Mouse (Mus musculus): ENCODE measurements around the gene Pex16. TPM values are rescaled to one million over a fixed set of nuclear protein-coding genes. Genes with fewer than 3 reads are reported as not detected.
"Not testable (repeated sequence)": the region's sequence is repeated elsewhere in the genome, so short reads cannot be mapped to it uniquely, and the experiment has no call there.

Pex16 gene
- polyA plus RNA-seq, 1 experiment from 2014 or later: 14.2 TPM

DNA sequence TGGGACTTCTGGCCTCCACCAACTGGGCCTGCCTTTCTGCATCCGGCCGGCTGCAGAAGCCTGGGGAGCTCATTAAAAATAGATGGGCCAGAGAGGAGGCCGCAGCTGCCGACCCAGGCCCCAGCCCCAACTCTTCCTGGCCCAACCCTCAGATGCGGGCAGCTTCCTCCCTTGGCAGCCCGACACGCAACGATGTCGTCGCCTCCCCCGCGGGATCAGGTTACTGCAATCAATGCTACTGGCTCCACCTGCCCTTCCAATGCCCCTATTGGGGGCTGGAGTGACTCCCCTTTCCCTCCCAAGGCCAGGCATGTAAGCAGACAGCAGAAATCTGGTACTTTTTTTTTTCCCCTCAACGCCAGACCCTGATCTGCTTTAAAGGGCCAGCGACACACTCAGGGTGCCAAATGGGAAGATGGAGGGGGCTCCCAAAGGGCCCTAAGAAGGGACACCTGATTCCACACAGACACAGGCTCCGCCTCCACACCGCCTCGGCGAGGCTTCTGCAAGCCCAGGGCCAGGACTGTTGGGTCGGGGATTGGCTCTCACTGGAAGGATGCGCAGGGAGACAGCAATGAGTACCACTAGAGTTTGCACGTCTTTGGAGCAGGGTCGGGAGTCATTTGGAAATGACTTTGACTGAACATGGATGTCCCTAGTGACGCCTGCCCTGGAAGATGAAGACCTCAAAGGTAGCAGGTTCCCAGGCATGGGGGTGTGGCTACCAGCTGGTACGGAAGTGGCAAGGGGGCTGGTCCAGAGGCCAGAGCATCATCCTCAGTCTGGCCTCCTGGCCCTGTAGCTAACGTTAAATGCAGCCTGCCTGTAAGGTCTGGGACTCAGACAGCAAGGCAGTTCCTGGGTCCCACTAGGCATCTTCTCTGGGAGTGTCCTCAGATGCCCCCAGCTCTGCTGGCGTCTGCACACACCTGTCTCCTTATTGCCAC is 18.1 kb downstream of the Pex16 start:
- peak; percentile 90 for DNase-seq (ENCODE audit: low spot score)
- Histone ChIP-seq H3K4me2 (ENCODE audit: low read depth, severe bottlenecking) (peak overlapping the region; percentile 86), H3K36me3 (ENCODE audit: control insufficient read depth, insufficient read depth, low read length) (no peaks in the 10 kb centered on the region; the same call in 1 of the 2 replicates), H3K4me1 (ENCODE audit: control insufficient read depth, insufficient read depth, low read length) (peaks cover 39% of the 10 kb centered on the region), H3K9me3 (ENCODE audit: control insufficient read depth, low read length) (no peaks in the 10 kb centered on the region), H3K27me3 (ENCODE audit: control insufficient read depth, insufficient read depth, low read length) (no peaks in the 10 kb centered on the region; the same call in 1 of the 2 replicates), H3K27ac (replicated peaks; ENCODE audit: low read depth, low read length) (peak overlapping the region; percentile 84), H3K4me3 (ENCODE audit: low read depth, low read length) (peak overlapping the region; percentile 47), H3K9ac (ENCODE audit: low read length) (peak overlapping the region; percentile 59)
- peak; percentile 16 for ATAC-seq (ENCODE audit: insufficient number of reproducible peaks, low FRiP score, low TSS enrichment, low read depth)
- WGBS: 1% methylated on average over 26 of the region's 26 CpGs

- H3K27ac ChIP-seq (replicated peaks; ENCODE audit: low read depth, low read length): no peak overlapping the region
- ATAC-seq (ENCODE audit: insufficient number of reproducible peaks, low FRiP score, low TSS enrichment, low read depth) (no peak), DNase-seq (ENCODE audit: low spot score) (no peak)
- H3K9ac ChIP-seq (ENCODE audit: low read length): no peak overlapping the region
- no peaks in the 10 kb centered on the region for H3K36me3 ChIP-seq (ENCODE audit: control insufficient read depth, insufficient read depth, low read length)
- H3K4me2 ChIP-seq (ENCODE audit: low read depth, severe bottlenecking): no peak overlapping the region
- 84% methylated on average over 3 of the region's 3 CpGs for WGBS
- 0 out of 2 replicates have a peak, but pooled peaks cover 3% of the 10 kb centered on the region for H3K27me3 ChIP-seq (ENCODE audit: control insufficient read depth, insufficient read depth, low read length)
- H3K9me3 ChIP-seq (ENCODE audit: control insufficient read depth, low read length): no peaks in the 10 kb centered on the region
- H3K4me3 ChIP-seq (ENCODE audit: low read depth, low read length): no peak overlapping the region
- H3K4me1 ChIP-seq (ENCODE audit: control insufficient read depth, insufficient read depth, low read length): peaks cover 24% of the 10 kb centered on the region
Measured at GRCm38 (mm10) chr2:92395535-92395934, 21.1 kb downstream of the Pex16 start.

DNA sequence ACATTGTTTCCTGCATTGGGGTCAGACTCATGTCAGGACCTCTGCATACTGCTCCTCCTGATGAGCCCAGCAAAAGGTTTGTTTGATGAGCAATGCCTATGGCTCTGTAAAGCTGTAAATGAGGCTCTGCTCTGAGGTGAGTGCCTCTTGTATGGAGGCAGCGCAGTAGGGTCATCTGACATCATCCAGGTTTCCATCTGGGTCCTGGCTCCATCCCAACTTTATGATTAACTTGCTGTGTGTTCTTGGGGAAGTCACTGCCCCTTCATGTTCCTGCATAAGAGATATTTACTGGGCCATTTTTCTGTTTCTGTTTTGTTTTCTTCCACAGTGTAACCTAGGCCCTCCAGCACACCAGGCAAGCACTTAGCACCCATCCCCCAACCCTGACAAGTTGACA is 23.0 kb downstream of the Pex16 start:
- Histone ChIP-seq H3K4me1 (ENCODE audit: control insufficient read depth, insufficient read depth, low read length) (peaks cover 15% of the 10 kb centered on the region), H3K4me3 (ENCODE audit: low read depth, low read length) (no peak overlapping the region), H3K9ac (ENCODE audit: low read length) (no peak overlapping the region), H3K9me3 (ENCODE audit: control insufficient read depth, low read length) (no peaks in the 10 kb centered on the region), H3K27me3 (ENCODE audit: control insufficient read depth, insufficient read depth, low read length) (0 out of 2 replicates have a peak, but pooled peaks cover 6% of the 10 kb centered on the region), H3K4me2 (ENCODE audit: low read depth, severe bottlenecking) (no peak overlapping the region), H3K27ac (replicated peaks; ENCODE audit: low read depth, low read length) (no peak overlapping the region), H3K36me3 (ENCODE audit: control insufficient read depth, insufficient read depth, low read length) (no peaks in the 10 kb centered on the region)
- ATAC-seq (ENCODE audit: insufficient number of reproducible peaks, low FRiP score, low TSS enrichment, low read depth) (no peak), DNase-seq (ENCODE audit: low spot score) (no peak)
- 57% methylated on average over 1 of the region's 1 CpGs for WGBS

- H3K36me3 ChIP-seq (ENCODE audit: control insufficient read depth, insufficient read depth, low read length); H3K27me3 ChIP-seq (ENCODE audit: control insufficient read depth, insufficient read depth, low read length); H3K4me1 ChIP-seq (ENCODE audit: control insufficient read depth, insufficient read depth, low read length); DNase-seq (ENCODE audit: low spot score); H3K9me3 ChIP-seq (ENCODE audit: control insufficient read depth, low read length); ATAC-seq (ENCODE audit: insufficient number of reproducible peaks, low FRiP score, low TSS enrichment, low read depth); H3K4me3 ChIP-seq (ENCODE audit: low read depth, low read length); H3K9ac ChIP-seq (ENCODE audit: low read length); H3K27ac ChIP-seq (replicated peaks; ENCODE audit: low read depth, low read length); H3K4me2 ChIP-seq (ENCODE audit: low read depth, severe bottlenecking): not testable (repeated sequence)
- WGBS: 77% methylated on average over 4 of the region's 4 CpGs
Measured at GRCm38 (mm10) chr2:92399877-92400276, 25.4 kb downstream of the Pex16 start.

DNA sequence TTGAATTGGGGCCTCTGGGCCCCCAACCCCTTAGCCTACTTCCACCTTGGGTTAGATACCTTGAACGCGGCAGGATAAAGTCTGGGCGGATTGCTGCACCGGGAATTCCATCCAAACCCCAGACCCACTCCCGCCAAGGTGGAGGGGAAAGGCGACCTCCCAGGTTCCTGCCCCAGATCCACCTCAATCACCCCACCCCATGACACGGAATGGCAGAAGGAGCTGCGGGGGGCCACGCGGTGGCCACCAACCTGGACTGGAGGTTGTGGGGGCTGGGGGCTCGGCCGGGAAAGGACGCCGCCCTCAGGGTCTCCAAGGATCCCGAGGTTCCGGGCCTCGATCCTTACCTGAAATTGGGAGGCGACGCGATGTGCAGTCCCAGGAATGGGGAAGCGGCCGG is 26.2 kb downstream of the Pex16 start:
- Histone ChIP-seq H3K4me3 (ENCODE audit: low read depth, low read length) (peak overlapping the region; percentile 52), H3K27ac (replicated peaks; ENCODE audit: low read depth, low read length) (no peak overlapping the region), H3K4me2 (ENCODE audit: low read depth, severe bottlenecking) (peak overlapping the region; percentile 92), H3K36me3 (ENCODE audit: control insufficient read depth, insufficient read depth, low read length) (peaks cover 7% of the 10 kb centered on the region; the same call in 1 of the 2 replicates), H3K27me3 (ENCODE audit: control insufficient read depth, insufficient read depth, low read length) (0 out of 2 replicates have a peak, but pooled peaks cover 6% of the 10 kb centered on the region), H3K9me3 (ENCODE audit: control insufficient read depth, low read length) (no peaks in the 10 kb centered on the region), H3K4me1 (ENCODE audit: control insufficient read depth, insufficient read depth, low read length) (peaks cover 7% of the 10 kb centered on the region), H3K9ac (ENCODE audit: low read length) (peak overlapping the region; percentile 52; the same call in 1 of the 2 replicates)
- DNase-seq (ENCODE audit: low spot score) (no peak), ATAC-seq (ENCODE audit: insufficient number of reproducible peaks, low FRiP score, low TSS enrichment, low read depth) (no peak)
- 4% methylated on average over 20 of the region's 22 CpGs for WGBS

DNA sequence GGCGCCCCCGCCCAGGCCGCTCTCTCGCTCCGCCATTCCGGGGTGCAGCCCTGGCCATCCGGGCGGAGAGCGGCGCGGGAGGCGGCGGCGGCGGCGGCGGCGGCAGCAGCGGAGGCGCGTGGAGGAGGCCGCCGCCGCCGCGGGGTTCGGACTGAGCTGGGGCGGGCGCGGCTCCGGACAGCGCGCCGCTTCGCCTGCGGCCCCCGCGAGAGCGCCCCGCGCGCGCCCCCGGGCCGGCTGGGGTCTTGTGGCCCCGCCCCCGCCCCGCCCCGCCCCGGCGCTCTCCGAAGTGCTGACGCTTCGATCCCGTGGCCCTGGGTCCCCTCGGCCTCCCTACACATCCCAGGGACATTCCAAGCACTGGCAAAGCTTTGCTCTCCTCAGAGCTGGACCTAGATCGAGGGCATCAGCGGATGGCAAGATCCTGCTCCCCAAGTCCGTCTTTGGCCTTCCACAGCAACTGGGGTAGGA is 26.6 kb downstream of the Pex16 start, which contains the start of gene Mapk8ip1:
TSS of gene Mapk8ip1 (minus strand) at position 173 of the 471 bp plus-strand sequence.
- under 1% methylated on average over 30 of the region's 59 CpGs for WGBS
- Histone ChIP-seq H3K4me1 (ENCODE audit: control insufficient read depth, insufficient read depth, low read length) (peaks cover 7% of the 10 kb centered on the region), H3K27ac (replicated peaks; ENCODE audit: low read depth, low read length) (no peak within 1 kb of the TSS)

GRCm38 (mm10) chr2:92402591-92403326 is 28.3 kb downstream of the Pex16 start:
- no peak overlapping the region for H3K27ac ChIP-seq (replicated peaks; ENCODE audit: low read depth, low read length)
- WGBS: 70% methylated on average over 4 of the region's 4 CpGs
- H3K9me3 ChIP-seq (ENCODE audit: control insufficient read depth, low read length): no peaks in the 10 kb centered on the region
- H3K27me3 ChIP-seq (ENCODE audit: control insufficient read depth, insufficient read depth, low read length): 0 out of 2 replicates have a peak, but pooled peaks cover 6% of the 10 kb centered on the region
- no peak overlapping the region for H3K4me2 ChIP-seq (ENCODE audit: low read depth, severe bottlenecking)
- no peak overlapping the region for H3K4me3 ChIP-seq (ENCODE audit: low read depth, low read length)
- DNase-seq (ENCODE audit: low spot score) (no peak), ATAC-seq (ENCODE audit: insufficient number of reproducible peaks, low FRiP score, low TSS enrichment, low read depth) (no peak)
- H3K36me3 ChIP-seq (ENCODE audit: control insufficient read depth, insufficient read depth, low read length): peaks cover 10% of the 10 kb centered on the region; the same call in 1 of the 2 replicates
- peaks cover 7% of the 10 kb centered on the region for H3K4me1 ChIP-seq (ENCODE audit: control insufficient read depth, insufficient read depth, low read length)
- H3K9ac ChIP-seq (ENCODE audit: low read length): no peak overlapping the region

More for the DNA sequence above, 26.6 kb downstream of the Pex16 start, which contains the start of gene Mapk8ip1:
- H3K4me3 ChIP-seq (ENCODE audit: low read depth, low read length): peak within 1 kb of the TSS; percentile 52
- peak within 1 kb of the TSS; percentile 52; the same call in 1 of the 2 replicates for H3K9ac ChIP-seq (ENCODE audit: low read length)
- ATAC-seq (ENCODE audit: insufficient number of reproducible peaks, low FRiP score, low TSS enrichment, low read depth) (peak; percentile 38; the same call in 1 of the 2 replicates), DNase-seq (ENCODE audit: low spot score) (peak; percentile 54)
- no peaks in the 10 kb centered on the region for H3K9me3 ChIP-seq (ENCODE audit: control insufficient read depth, low read length)
- peaks cover 7% of the 10 kb centered on the region; the same call in 1 of the 2 replicates for H3K36me3 ChIP-seq (ENCODE audit: control insufficient read depth, insufficient read depth, low read length)
- peak within 1 kb of the TSS; percentile 92 for H3K4me2 ChIP-seq (ENCODE audit: low read depth, severe bottlenecking)
- 0 out of 2 replicates have a peak, but pooled peaks cover 6% of the 10 kb centered on the region for H3K27me3 ChIP-seq (ENCODE audit: control insufficient read depth, insufficient read depth, low read length)
